Mouse (Mus musculus) adrenal gland, postnatal 0 days (tissue): Measurements from ENCODE around the gene Ttc29. TPM values are rescaled to one million over a fixed set of nuclear protein-coding genes. Genes with fewer than 3 reads are reported as not detected.

Experiments used
- polyA plus RNA-seq: library from polyadenylated mRNA; unstranded; fragments of >200 nt; fragmentation: Nextera tagmentation; extraction: Ambion mirVana; gene quantifications from 2 replicates; pipeline ENCODE4 v1.2.1, GENCODE M21; 2015

Ttc29 gene
- polyA plus RNA-seq, result not detected in 2 replicates

GRCm38 (mm10) chr8:78213074-78213473 is at the start of gene Ttc29:
Gene Ttc29 (plus strand): TSS chr8:78213297.

GRCm38 (mm10) chr8:78436071-78436651 is 223.1 kb downstream of the Ttc29 start, which contains the start of gene Pou4f2:
Gene Pou4f2 (minus strand): TSS chr8:78436645.

Other genes with a start within 250 kb of the Ttc29 start
- gene Pou4f2, start 223.3 kb downstream of the Ttc29 start, polyA plus RNA-seq, result not detected in 2 replicates